Mouse (Mus musculus) thymus, adult 2 months (tissue): ENCODE measurements around the gene Mtnr1a.

Source experiments
- CTCF ChIP-seq: fragments of 200-500 bp; IDR thresholded peaks from 2 replicates; pipeline ENCODE4 v1.5.1; 2012; ENCODE audit warnings: mild to moderate bottlenecking, control low read depth, low read length, moderate library complexity, borderline replicate concordance; ENCODE audit not compliant: control insufficient read depth, poor library complexity, insufficient read depth; ENCODE audit errors: extremely low read depth
- POLR2A ChIP-seq: fragments of 200-500 bp; IDR thresholded peaks from 2 replicates; pipeline ENCODE4 v1.6.1; 2012; ENCODE audit warnings: mild to moderate bottlenecking, low read length, control low read depth, moderate library complexity; ENCODE audit not compliant: control insufficient read depth, poor library complexity, insufficient read depth; ENCODE audit errors: extremely low read depth

DNA sequence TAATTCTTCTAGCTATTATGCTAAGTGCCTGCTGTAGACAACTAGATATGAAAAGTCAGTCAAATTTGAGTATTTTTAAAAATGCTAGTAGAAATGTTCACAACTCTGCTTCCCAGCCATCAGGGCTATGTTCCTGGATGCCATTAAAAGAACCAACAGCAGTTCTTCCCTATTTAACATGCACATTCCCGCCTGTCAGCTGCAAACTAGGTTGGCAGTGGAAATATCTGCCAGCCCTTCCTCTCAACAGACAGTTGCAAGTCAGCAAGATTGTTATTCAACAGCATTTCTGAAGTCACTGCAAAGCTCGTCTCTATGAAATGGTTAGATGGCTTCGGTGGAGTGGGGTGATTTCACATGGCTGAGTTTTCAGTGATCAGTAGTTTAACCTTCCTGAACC lies 48.7 kb downstream of the Mtnr1a start:
- TF ChIP-seq CTCF (no peak), POLR2A (no peak)
